Mouse (Mus musculus) adipose tissue, adult 10 weeks (tissue): ENCODE measurements around the gene Fmo9. TPM values are rescaled to one million over a fixed set of nuclear protein-coding genes. Genes with fewer than 3 reads are reported as not detected.

Source experiments
- polyA plus RNA-seq: library from polyadenylated mRNA; stranded (reverse); fragments of 350-450 nt; fragmentation: Illumina TruSeq; extraction: RNeasy Lipid Tissue Mini Kit (QIAGEN cat#74804); gene quantifications from one replicate; pipeline ENCODE4 v1.2.3, GENCODE M21; 2014; ENCODE audit warnings: low read depth, low replicate concordance

Fmo9 gene
- not detected for polyA plus RNA-seq

GRCm38 (mm10) chr1:166681745-166682144 is at the start of gene Fmo9:
TSS of gene Fmo9 (minus strand) at chr1:166681845.

DNA sequence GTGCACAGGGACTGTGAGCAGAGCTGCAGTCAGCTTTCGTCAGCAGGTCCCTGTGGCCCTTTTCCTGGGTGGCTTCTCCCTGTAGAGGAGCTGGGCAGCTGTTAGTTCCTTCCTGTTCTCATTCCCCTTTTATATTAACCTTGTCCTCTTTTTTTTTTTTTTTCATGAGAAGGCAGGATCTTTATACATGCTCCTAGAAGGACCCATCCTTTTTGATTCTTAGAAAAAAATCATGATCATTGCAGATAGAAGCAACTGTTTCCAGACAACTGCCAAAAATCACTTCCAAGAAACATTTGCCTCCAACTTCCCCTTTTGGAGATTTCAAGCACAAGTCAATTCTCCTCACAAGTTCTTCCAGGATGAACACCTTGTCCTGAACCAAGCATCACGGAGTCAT is 34.1 kb downstream of the Fmo9 start, which contains the start of gene Gm4847:
Gene Gm4847 (minus strand): TSS at position 101 of the 400 bp plus-strand sequence.

Other genes starting within 250 kb of the Fmo9 start
- 1,100 TPM for gene Gm4846, start 184.3 kb downstream of the Fmo9 start, polyA plus RNA-seq
- gene Gm4847, start 34.2 kb downstream of the Fmo9 start, polyA plus RNA-seq = not detected